Mouse (Mus musculus) heart, adult 8-10 months (tissue): ENCODE data around the gene Trim50. TPM values are rescaled to one million over a fixed set of nuclear protein-coding genes. Genes with fewer than 3 reads are reported as not detected.

Experiments
- DNase-seq: peaks from one replicate; pipeline ENCODE4 v3.0.0; 2022; ENCODE audit warnings: low spot score
- microRNA-seq: library from miRNA; unstranded; fragments of <30 nt; microRNA quantifications from one replicate; pipeline ENCODE4 v1.2.0, GENCODE M21; 2022
- total RNA-seq, 4 experiments: library from RNA; stranded (reverse); gene quantifications; 2 replicates each; pipeline ENCODE4 v1.2.4; 2022

The Trim50 gene
- total RNA-seq, 4 experiments from 2014 or later: 0.28 TPM; not detected in 3

DNA sequence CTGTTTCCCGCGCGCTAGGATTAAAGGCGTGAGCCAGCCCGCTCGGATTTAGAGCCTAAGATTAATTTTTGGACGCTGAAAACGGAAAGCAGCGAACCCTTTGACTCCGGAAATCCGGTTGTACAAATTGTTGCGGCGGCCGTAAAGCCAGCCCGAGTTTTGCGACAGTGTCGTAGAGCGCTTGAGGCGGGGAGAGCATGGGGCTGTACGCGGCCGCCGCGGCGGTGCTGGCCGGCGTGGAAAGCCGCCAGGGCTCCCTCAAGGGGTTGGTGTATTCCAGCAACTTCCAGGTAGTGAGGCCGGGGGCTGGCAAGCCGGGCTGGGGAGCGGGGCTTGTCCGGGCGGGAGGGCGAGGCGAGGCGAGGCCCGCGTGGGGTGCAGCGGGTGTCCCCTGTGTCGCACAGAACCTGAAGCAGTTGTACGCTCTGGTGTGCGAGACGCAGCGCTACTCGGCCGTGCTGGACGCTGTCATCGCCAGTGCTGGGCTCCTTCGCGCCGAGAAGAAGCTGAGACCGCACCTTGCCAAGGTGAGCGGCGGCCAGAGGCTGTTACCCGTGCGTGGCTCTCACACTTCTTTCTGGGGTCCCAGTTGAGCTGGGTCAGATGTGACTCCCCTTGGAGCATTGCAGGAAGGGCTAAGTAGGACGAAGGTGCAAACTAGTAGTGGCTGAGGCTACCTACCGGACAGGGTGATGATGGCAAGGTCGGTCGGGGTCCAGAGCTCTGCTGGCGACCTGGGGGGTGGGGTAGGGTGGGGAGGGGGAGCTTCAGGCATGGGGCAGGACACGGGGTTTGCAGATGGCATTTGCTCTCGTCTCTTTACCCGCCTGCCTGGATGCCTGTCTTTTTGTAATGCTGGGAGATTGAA is 16.9 kb downstream of the Trim50 start, which contains the start of gene Nsun5:
Gene Nsun5, plus strand, starts transcription at position 167 of the 868 bp plus-strand sequence.
- DNase-seq: peak; percentile 95

DNA sequence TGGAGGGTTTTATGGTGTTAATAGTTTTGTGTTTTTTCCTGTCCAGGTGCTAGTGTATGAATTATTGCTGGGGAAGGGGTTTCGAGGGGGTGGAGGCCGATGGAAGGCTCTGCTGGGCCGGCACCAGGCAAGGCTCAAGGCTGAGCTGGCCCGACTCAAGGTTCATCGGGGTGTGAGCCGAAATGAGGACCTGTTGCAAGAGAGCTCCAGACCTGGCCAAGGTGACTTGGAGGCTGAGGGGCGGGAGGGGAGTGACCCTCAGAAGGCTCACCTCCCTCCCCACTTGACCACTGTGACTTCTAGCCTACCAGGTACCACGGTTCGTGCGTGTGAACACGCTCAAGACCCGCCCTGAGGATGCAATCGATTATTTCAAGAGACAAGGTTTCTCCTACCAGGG is 18.1 kb downstream of the Trim50 start:
- DNase-seq: no peak

DNA sequence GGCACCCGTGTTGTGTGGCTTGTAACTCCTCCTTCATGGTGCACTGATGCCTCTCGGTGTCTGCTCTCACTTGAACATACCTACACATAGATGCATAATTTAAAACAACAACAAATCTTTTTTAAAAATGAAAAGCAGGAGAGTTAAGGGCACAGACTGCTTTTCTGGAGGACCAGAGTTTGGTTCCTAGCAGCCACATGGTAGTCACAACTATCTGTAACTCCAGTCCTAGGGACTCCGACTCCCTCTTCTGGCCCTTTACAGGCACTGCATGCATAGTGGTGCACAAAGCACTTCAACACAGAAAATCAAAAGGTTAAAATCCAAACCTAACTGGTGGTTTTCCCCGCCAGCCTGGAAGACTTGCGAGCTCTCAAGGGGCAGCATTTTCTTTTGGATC is 20.5 kb downstream of the Trim50 start:
- no peak for DNase-seq

DNA sequence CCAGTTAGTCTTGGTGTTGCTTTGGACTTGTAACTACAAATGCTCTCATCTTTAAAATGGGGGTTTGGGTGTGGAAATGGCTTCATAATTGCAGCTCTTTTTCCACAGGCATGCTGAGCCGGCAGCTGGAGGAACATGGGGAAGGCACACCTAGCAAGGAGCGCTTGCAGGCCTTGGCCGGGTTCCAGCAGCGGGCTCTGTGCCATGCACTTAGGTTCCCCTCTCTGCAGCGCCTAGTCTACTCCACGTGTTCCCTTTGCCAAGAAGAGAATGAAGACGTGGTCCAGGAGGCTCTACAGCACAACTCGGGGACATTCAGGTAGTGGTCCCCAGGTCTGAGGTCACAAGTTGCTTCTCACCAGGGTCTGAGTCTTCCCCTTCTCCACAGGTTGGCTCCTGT is 22.1 kb downstream of the Trim50 start:
- no peak for DNase-seq

DNA sequence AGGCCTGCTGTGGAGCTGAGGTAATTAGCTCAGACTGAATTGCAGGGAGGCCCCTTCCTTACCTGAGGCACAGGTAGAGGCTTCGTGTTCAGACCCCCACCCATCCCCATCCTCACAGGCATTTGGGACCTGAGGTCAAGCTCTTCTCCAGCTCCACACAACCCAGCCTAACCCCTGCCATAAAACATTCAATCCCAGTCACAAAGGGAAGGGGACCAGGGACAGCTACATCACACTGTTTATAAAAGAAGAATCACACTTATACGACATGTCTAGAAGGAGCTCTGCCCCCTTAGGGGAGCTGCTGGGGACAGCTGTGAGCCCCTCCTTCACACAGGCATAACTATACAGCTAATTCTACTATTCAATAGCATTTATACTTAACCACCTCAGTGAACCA is 23.2 kb downstream of the Trim50 start:
- no peak for DNase-seq

DNA sequence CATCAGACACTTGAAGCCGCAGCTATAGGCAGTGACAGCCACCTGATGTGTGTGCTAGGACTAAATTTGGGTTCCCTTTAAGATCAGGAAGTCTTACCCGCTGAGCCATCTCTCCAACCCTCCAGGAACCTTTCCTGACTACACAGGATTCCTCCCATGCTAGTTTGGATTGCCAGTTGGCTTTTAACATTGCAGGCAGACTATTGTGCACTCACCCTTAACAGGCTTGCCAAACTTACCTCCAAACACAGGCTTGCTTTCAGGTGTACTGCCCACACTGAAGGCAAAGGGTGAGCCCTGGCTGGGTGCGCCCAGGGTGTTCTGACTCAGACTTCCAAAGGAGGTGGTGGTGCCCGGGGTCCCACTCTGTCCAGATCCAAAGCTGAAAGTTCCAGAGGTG is 27.6 kb downstream of the Trim50 start:
- no peak for DNase-seq

DNA sequence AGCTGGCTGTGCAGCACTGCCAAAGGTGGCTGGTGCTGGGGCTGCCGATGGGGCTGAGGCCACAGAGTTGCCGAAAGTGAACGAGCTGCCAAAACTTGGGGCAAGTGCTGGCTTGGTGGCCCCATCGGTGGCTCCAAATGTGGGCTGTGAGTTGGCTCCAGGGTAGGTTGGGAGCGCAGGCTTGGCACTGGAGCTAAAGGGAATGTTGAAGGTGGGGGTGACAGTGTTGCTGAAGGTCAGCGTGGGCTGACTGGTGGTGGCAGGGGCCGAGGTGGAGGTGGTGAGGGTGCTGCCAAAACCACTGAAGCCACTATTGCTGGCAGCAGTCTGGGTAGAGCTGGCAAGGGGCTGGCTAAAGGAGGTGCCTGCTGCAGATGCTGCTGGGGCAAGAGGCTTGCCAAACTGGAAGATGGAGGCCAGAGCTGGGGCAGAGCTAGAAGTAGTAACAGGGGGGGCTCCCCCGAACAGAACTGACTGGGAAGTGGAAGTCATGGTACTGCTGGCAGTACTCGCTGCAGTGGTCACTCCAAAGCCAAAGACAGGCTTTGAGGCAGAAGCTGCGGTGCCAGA is 28.3 kb downstream of the Trim50 start:
- DNase-seq: peak; percentile 40

DNA sequence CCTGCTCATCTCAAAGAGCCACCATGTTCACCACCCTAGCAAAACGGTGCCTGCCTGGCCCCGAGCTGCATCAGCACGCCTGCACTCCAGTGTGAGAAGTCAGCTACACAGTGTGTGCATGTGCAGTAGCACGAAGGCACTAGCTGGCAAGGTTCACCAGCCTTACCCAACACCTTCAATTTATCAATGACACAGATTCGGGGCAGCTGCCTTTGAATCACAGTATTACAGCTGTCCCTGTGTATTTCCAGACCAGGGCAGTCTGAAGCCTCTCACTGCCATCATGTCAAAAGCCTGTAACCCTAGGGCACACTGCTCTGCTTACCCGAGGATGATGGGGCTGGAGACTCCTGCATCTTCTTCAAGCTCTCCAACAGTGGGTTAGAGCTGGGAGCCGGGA is 29.7 kb downstream of the Trim50 start:
- DNase-seq: no peak

DNA sequence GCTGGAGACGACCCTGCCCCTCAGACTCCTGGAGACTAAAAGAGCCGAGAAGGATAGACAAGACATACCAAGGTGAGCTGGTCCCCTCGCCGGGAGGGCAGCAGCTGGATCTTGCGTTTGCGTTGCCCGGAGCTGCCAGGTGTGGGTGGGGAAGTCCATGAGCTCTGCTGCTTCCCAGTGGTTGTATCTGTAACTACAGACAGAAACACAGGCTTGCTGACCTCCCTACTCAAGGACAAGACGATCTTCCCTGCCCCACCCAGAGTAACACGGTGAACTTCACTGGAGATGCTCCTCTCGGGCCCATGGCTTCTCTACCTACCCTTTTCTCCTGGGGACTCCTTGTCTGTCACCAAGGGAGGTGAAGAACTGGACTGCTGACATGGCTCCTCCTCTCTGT is 30.7 kb downstream of the Trim50 start:
- DNase-seq: no peak

DNA sequence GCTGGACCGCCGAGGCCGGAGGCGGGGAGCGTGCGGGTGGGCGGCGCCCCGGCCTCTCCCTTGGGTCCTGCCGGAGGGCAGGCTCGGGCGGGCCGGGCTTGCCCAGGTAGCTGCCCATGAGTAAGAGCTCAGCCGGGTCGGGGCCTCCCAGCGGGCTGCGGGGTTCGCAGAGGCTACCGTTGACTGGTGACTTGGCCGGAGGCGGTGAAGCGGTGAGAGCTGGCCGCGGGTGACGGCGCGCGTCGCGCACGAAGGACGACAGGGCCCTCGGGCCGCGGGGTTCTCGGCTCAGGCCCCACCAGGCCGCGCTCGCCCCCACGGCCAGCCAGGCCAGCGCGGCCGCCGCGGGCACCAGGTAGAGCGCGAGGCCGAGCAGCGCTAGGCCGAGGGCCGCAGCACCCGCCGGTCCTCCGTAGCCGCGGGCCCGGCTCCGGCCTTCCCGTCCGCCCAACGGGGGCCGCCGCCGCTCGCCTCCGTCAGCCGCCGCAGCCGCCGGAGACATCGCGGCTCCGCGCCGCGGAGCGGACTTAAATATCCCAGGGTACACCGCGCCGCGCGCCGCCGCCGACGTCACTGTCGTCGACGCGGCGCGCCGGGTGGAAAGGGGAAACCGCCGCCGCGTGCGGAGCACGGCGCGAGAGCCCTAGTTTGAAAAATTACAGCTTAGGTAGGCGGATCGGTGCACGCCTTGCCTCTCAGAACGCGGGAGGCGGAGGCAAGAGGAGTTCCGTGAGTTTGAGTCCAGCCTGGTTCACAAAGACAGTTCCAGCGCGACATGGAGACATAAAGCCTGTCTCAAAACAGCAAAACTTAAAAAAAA is 41.1 kb downstream of the Trim50 start, which contains the start of gene Pom121:
Gene Pom121, minus strand, starts transcription at position 543 of the 820 bp plus-strand sequence.
- peak; percentile 63 for DNase-seq

DNA sequence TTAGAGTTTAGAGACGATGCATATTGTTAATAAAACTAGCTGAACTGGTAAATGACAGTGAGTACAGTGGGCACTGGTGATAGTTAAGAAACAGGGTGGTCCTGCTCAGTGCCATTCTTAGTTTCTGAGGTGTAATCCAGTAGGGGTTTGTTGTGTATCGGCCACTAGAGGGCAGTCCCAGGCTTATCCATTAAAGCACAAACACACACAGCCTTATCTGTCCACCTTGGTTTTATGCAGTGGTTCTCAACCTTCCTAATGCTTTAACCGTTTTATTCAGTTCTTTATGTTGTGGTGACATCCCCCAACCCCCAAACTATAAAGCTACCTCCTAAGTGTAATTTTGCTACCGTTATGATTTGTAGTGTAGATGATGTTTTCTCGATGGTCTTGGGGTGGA is 42.7 kb downstream of the Trim50 start:
- peak; percentile 16 for DNase-seq

DNA sequence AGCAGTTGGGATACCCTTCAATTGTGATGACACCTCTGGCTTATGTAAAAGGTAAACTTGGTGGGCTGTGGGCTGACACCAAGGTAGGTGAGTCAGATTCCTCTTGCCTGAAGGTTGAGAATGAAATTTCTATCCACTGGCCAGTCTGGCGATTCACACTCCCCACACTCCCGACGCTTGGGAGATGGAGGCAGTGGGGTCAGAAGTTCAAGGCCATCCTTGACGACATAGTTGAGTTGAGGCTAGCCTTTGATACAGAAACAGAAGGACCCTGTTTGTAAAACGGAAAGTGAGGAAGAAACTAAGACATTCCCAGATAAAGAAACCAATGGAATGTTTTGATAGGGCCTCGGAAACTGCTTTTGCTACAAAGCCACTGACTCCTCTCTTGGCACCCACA is 46.3 kb downstream of the Trim50 start:
- DNase-seq: no peak

DNA sequence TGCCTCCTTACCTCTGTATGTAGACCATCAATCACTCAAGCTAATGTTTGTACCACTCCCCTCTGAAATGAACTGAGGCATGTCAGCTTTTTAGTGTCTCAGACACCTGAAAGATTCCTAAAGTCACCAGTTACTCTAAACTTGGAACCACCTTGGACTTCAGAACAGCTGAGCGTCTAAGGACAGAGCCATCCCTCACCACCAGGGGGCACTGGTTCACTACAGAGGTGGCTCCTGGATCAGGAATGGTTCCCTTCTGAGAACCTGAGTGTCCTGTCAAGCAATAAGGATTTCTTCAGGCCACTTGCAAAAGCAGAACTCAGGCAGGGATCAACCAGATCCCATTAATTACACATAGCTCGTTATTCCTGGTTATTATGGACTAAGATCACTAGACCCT is 47.1 kb downstream of the Trim50 start:
- peak; percentile 60 for DNase-seq

DNA sequence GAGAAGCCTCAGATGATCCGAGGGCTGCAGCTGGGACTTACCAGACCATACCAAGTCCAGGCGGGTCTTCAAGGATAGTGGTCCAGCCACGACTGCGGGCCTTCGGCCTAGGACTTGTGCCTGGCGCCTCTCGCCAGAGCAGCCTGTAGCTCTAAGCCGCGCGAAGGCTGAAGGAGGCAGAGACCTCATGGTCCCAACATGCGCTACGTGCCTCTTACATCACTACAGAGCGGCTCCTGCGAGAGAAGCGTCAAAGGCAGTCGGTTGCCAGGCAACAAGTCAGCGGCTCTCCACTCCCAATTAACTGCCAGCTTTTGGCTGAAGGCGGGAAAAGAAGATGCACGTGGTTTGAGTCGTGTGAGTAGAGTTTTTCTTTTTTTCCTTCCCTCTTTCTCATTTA is 51.5 kb downstream of the Trim50 start:
- DNase-seq: no peak

DNA sequence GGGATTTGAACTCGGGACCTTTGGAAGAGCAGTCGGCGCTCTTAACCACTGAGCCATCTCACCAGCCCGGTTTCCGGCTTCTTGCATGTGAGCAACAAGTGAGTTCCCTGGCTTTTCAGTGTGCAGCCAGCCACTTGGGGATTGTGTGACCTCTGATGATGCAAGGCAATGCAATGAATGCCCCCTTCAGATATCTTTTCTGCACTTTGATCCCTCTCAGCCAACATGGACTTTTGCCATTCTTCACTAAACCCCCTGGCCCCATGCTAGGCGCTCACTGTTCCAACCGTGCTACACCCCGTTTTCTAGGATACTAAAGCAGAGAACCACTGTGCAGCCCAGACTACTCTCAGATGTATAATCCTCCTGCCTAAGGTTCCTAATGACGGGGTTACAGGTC is 52.3 kb downstream of the Trim50 start:
- no peak for DNase-seq

DNA sequence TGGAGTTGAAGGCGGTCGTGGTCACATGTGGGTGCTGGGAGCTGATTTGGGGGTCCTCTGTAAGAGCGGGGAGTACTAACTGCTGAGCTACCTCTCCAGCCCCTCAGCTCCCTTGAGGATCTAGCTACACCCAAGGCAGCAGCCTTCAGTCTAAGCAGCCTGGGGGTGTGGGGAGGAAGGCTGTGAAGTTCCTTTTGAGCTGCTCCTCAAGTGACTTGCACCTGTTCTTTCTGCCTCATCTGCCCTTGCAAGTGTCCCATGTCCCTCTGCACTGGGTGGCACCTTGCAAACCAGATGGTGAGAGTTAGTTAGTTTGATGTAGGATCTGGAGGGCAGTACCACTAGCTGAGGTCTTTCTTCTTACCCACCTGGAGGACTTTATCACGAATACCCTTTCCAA is 55.0 kb downstream of the Trim50 start:
- DNase-seq: no peak

DNA sequence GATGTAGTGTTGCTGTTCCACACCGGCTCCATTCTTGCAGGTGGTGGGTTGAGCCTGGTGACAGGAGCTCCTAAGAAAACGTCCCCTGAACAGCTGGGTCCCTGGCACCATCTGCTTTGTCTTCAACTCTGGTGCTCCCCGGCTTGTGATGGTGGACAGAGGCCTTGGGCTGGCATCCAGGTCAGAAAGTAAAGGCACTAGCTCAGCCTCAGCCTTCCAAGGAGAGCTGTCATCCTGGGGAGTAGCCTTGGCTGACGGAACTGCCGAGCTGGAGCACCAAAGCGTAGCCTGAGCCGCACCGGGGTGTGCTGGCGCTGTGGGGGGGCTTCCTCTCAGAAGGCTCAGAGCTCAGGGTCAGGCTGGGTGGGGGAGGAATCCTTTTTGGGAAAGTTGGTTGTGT is 57.2 kb downstream of the Trim50 start:
- no peak for DNase-seq

Small RNA genes lying within 50 kb of the gene (microRNA-seq; reads per million reads assigned to microRNA genes)
- not detected for gene Mir7033

Other genes with a start within 250 kb of the Trim50 start
- gene Tbl2, start 203.6 kb upstream of the Trim50 start, total RNA-seq: 10 to 100 TPM in 3 of 4 experiments, 1 to 10 TPM in 1; 9.6 to 14.0 (median 10.7) TPM
- 10 to 100 TPM; 39.8 to 47.6 (median 44.6) TPM for gene Bcl7b, start 185.0 kb upstream of the Trim50 start, total RNA-seq
- 10 to 100 TPM; 40.4 to 48.7 (median 43.6) TPM for gene Baz1b, start 166.0 kb upstream of the Trim50 start, total RNA-seq
- gene Fzd9, start 102.1 kb upstream of the Trim50 start, total RNA-seq: 1 to 10 TPM; 1.3 to 1.9 (median 1.6) TPM
- gene Fkbp6, start 3.3 kb upstream of the Trim50 start, total RNA-seq: under 1 TPM in 3 of 4 experiments, not detected in 1; 0.24 to 0.94 (median 0.90) TPM
- gene Nsun5, start 16.7 kb downstream of the Trim50 start, total RNA-seq: 10 to 100 TPM; 11.4 to 15.1 (median 13.3) TPM
- gene Pom121, start 41.3 kb downstream of the Trim50 start, total RNA-seq: 10 to 100 TPM in 3 of 4 experiments, 1 to 10 TPM in 1; 9.4 to 11.7 (median 10.8) TPM
- gene Hip1, start 191.8 kb downstream of the Trim50 start, total RNA-seq: 10 to 100 TPM; 24.6 to 30.4 (median 27.9) TPM
- gene Ccl26, start 210.3 kb downstream of the Trim50 start, total RNA-seq: not detected
- gene Ccl24, start 219.8 kb downstream of the Trim50 start, total RNA-seq: 1 to 10 TPM; 1.1 to 2.6 (median 1.9) TPM